Mouse (Mus musculus) c-Kit-positive CD71-positive TER-119-positive erythroid progenitor cells, embryonic 14.5 days (primary cell): Measurements from ENCODE around the gene Ppfia4.

Source experiments
- DNase-seq: peaks from one replicate; pipeline ENCODE4 v3.0.0-alpha.2; 2013; ENCODE audit warnings: low spot score

Gene Ppfia4

GRCm38 (mm10) chr1:134339162-134339561 lies 6.4 kb upstream of the Ppfia4 start:
- DNase-seq: no peak

- DNase-seq: no peak
Measured at GRCm38 (mm10) chr1:134336958-134337710, 4.4 kb upstream of the Ppfia4 start.

GRCm38 (mm10) chr1:134335924-134336810 lies 3.4 kb upstream of the Ppfia4 start:
- no peak for DNase-seq

- no peak for DNase-seq
Measured at GRCm38 (mm10) chr1:134335211-134335923, 2.6 kb upstream of the Ppfia4 start.

GRCm38 (mm10) chr1:134334111-134334827 lies 1.5 kb upstream of the Ppfia4 start:
- DNase-seq: no peak

GRCm38 (mm10) chr1:134333371-134334110 lies 813 bp upstream of the Ppfia4 start:
- no peak for DNase-seq

- peak; percentile 61 for DNase-seq
Measured at GRCm38 (mm10) chr1:134331879-134332635, 671 bp downstream of the Ppfia4 start.

GRCm38 (mm10) chr1:134326841-134327346 lies 5.8 kb downstream of the Ppfia4 start:
- DNase-seq: no peak

- DNase-seq: no peak
Measured at GRCm38 (mm10) chr1:134322591-134322990, 10.1 kb downstream of the Ppfia4 start.

GRCm38 (mm10) chr1:134320691-134321301 lies 11.9 kb downstream of the Ppfia4 start:
- DNase-seq: no peak

- DNase-seq: no peak
Measured at GRCm38 (mm10) chr1:134318261-134318660, 14.5 kb downstream of the Ppfia4 start.

- no peak for DNase-seq
Measured at GRCm38 (mm10) chr1:134316361-134316760, 16.4 kb downstream of the Ppfia4 start.

GRCm38 (mm10) chr1:134315181-134315580 lies 17.5 kb downstream of the Ppfia4 start:
- no peak for DNase-seq

- DNase-seq: no peak
Measured at GRCm38 (mm10) chr1:134311760-134312159, 21.0 kb downstream of the Ppfia4 start.

- DNase-seq: no peak
Measured at GRCm38 (mm10) chr1:134310729-134311128, 22.0 kb downstream of the Ppfia4 start.

- DNase-seq: no peak
Measured at GRCm38 (mm10) chr1:134310291-134310690, 22.4 kb downstream of the Ppfia4 start.

GRCm38 (mm10) chr1:134307409-134307808 lies 25.3 kb downstream of the Ppfia4 start:
- DNase-seq: no peak

- no peak for DNase-seq
Measured at GRCm38 (mm10) chr1:134304940-134305339, 27.8 kb downstream of the Ppfia4 start.

GRCm38 (mm10) chr1:134302568-134303238 lies 30.0 kb downstream of the Ppfia4 start:
- no peak for DNase-seq
